Mouse (Mus musculus) CD4-positive, CD25-positive, alpha-beta regulatory T cell, adult 9 weeks (primary cell): ENCODE measurements around the gene Gpbp1. TPM values are rescaled to one million over a fixed set of nuclear protein-coding genes. Genes with fewer than 3 reads are reported as not detected.

Experiments
- polyA plus RNA-seq: library from polyadenylated mRNA; unstranded; fragments of 100-300 nt; shearing (Covaris generic); gene quantifications from one replicate; pipeline ENCODE4 v1.2.1, GENCODE M21; 2017

Gene Gpbp1
- 169 TPM for polyA plus RNA-seq

DNA sequence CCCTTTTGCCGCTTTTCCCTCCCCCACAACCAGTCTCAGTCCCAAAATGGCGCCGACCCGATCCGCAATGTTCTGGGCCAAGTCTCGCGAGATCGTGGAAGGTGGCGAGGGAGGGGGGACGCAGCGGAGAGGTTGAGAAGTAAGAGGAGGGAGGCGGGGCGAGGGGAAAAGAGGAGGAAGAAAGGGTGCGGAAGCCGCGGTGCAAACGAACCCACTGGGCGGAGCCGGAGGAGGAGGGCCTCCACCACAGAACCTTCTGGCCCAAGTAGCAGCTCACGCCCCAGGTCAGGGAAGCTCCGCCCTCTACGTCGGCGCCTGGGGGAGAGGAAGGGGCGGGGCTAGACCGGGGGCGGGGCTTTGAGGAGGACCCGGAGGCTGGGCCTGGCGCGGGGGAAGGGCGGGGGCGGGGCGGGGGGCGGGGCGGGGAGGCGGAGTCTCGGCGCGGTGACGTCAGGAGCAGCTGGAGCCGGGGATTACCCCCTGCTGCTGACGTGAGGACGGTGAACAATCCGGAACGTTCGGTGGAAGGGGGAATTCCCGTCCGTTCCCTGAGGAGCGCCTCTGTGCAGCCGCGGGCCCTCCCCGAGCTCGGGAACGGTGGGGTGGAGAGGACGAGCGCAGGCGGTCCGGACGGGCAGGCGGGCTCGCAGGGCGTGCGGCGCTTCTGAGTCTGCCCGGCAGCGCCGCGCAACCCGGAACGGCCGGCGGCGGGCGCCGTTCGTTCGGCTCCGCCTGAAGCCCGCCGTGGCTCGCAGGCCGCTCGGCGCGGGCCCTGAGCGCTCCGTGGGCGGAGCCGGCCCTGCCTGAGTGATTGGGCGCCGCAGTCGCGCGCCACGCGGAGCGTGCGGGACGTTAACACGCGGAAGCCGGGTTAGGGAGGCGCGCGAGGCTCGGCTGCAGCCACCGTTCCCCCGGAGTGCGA, at the start of gene Gpbp1:
TSS of gene Gpbp1 (minus strand) at position 310 of the 922 bp plus-strand sequence.

Other genes with a start within 250 kb of the Gpbp1 start
- not detected for gene Actbl2, start 235.1 kb downstream of the Gpbp1 start, polyA plus RNA-seq
- not detected for gene Gm49496, start 59.8 kb upstream of the Gpbp1 start, polyA plus RNA-seq
- not detected for gene Gm10198, start 102.7 kb upstream of the Gpbp1 start, polyA plus RNA-seq
- gene Mier3, start 190.9 kb upstream of the Gpbp1 start, polyA plus RNA-seq, result 15.7 TPM